Mouse (Mus musculus): ENCODE measurements around the gene Cyp4f13.

DNA sequence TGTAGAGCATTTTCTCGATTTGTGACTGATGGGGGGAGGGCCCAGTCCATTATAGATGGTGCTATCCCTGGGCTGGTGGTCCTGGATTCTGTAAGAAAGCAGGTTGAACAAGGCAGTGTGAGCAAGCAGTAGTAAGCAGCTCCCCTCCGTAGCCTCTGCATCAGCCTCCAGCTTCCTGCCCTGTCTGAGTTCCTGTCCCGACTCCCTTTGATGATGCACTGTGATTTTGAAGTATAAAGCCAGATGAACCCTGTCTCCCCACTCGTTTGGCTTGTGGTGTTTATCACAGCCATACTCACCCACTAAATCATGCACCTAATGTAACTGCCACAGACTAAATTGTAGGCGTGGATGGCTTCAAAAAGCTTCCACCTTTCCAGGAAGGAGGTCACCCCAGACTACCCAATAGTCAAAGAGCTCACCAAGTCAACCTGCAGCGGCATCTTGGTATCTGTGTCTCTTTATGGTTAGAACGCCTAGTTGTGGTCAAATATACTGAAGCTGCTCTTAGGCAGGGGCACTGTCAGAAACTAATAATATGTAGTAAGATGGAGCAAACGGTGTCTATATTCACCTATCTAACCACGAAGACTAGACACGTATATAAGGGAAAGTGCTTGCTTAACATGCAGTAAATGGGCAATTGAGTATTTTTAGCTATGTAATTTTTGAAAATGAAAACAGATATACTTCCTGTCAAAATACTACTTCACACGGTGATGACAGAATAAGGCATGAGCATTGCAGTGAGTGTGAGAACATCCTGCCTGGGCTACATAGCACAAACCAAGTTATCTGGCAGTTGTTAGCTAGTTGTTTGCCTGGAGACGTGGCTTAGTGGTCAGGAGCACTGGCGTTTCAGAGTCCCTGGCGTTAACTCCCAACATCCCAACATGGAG is 66.6 kb downstream of the Cyp4f13 start:
- TF ChIP-seq CTCF (IDR thresholded peaks at IDR 0.05; ENCODE audit: insufficient read depth, low read depth, low read length), result no peak
- no peak for TF ChIP-seq POLR2A (IDR thresholded peaks at IDR 0.05; ENCODE audit: insufficient read depth, low read depth, low read length)

Data from olfactory bulb, adult 2 months (tissue).